Comparison of ENCODE assay signal across 11 mouse cellular contexts in genomic region chr2:157801505-157802357, GRCm38 (mm10).
A peak's percentile ranks its signal among the peaks of the same experiment; 100 is the strongest.
DNase-seq lines count a peak whose midpoint lies in the region; ATAC-seq lines count a peak whose summit lies in the region.
"Had no signal": no experiment of that assay in that cellular context is flagged by ENCODE, and none has a peak within 500 bp of the region (broad histone marks: within the 10 kb centered on the region; RNA-seq: fewer than 3 reads in every experiment).

No protein-coding gene starts in this region.

- H3K4me2 ChIP-seq in heart, embryonic 13.5 days: no peak overlapping the region
- H3K4me2 ChIP-seq in heart, embryonic 12.5 days: no peak overlapping the region
- H3K4me2 ChIP-seq in embryonic facial prominence, embryonic 12.5 days (replicated peaks): peak overlapping the region; percentile 9
- peak overlapping the region; percentile 26 for H3K4me2 ChIP-seq in hindbrain, embryonic 14.5 days (replicated peaks)
- H3K4me2 ChIP-seq in midbrain, embryonic 13.5 days (replicated peaks): peak overlapping the region; percentile 39

- DNase-seq in hindbrain, embryonic 14.5 days (ENCODE audit: low spot score): no peak
- no peak for DNase-seq in thymus, postnatal 10 days (ENCODE audit: low spot score in 2 of 2)
- no peak for DNase-seq in urinary bladder, postnatal 36 days (ENCODE audit: low spot score in 2 of 2)
- no peak for DNase-seq in cerebellum, adult 8-10 months
- DNase-seq: B cell, adult 2 months; heart, postnatal 4 days had no signal

- H3K4me3 ChIP-seq in heart, embryonic 13.5 days: no peak overlapping the region
- H3K4me3 ChIP-seq in heart, embryonic 12.5 days: no peak overlapping the region
- H3K4me3 ChIP-seq in embryonic facial prominence, embryonic 12.5 days: no peak overlapping the region
- H3K4me3 ChIP-seq in hindbrain, embryonic 14.5 days (replicated peaks; ENCODE audit: low read length): no peak overlapping the region
- peak overlapping the region; percentile 11 for H3K4me3 ChIP-seq in midbrain, embryonic 13.5 days (replicated peaks)

- peaks cover 15% of the 10 kb centered on the region for H3K36me3 ChIP-seq in heart, embryonic 13.5 days
- peaks cover 8% of the 10 kb centered on the region; the same call in 1 of the 2 replicates for H3K36me3 ChIP-seq in heart, embryonic 12.5 days
- no peaks in the 10 kb centered on the region; the same call in 1 of the 2 replicates for H3K36me3 ChIP-seq in embryonic facial prominence, embryonic 12.5 days
- no peaks in the 10 kb centered on the region for H3K36me3 ChIP-seq in hindbrain, embryonic 14.5 days (replicated peaks; ENCODE audit: control insufficient read depth, insufficient read depth)
- H3K36me3 ChIP-seq in midbrain, embryonic 13.5 days: 0 out of 2 replicates have a peak, but pooled peaks cover 4% of the 10 kb centered on the region

- 46% methylated on average over 8 of the region's 8 CpGs for WGBS in heart, embryonic 13.5 days
- 49% methylated on average over 8 of the region's 8 CpGs for WGBS in heart, embryonic 12.5 days
- 20% methylated on average over 8 of the region's 8 CpGs for WGBS in embryonic facial prominence, embryonic 12.5 days
- WGBS in hindbrain, embryonic 14.5 days: 23% methylated on average over 8 of the region's 8 CpGs
- 25% methylated on average over 8 of the region's 8 CpGs for WGBS in midbrain, embryonic 13.5 days

- ATAC-seq in heart, embryonic 13.5 days (ENCODE audit: extremely low read depth, insufficient number of reproducible peaks, low FRiP score, low TSS enrichment): no peak
- ATAC-seq in heart, embryonic 12.5 days (ENCODE audit: insufficient number of reproducible peaks, low FRiP score): no peak
- ATAC-seq in embryonic facial prominence, embryonic 12.5 days (ENCODE audit: insufficient number of reproducible peaks, insufficient read depth, low FRiP score, low TSS enrichment): no peak; the same call in 1 of the 2 replicates
- peak; percentile 50; the same call in 1 of the 2 replicates for ATAC-seq in hindbrain, embryonic 14.5 days (ENCODE audit: low FRiP score)
- peak; percentile 41 for ATAC-seq in midbrain, embryonic 13.5 days

- peaks cover 33% of the 10 kb centered on the region for H3K4me1 ChIP-seq in heart, embryonic 13.5 days
- H3K4me1 ChIP-seq in heart, embryonic 12.5 days (replicated peaks): peaks cover 34% of the 10 kb centered on the region
- peaks cover 47% of the 10 kb centered on the region for H3K4me1 ChIP-seq in embryonic facial prominence, embryonic 12.5 days
- H3K4me1 ChIP-seq in hindbrain, embryonic 14.5 days (replicated peaks; ENCODE audit: control insufficient read depth, insufficient read depth, low read length): peaks cover 38% of the 10 kb centered on the region
- peaks cover 63% of the 10 kb centered on the region for H3K4me1 ChIP-seq in midbrain, embryonic 13.5 days (replicated peaks)

- peak overlapping the region; percentile 31; the same call in 1 of the 2 replicates for H3K27ac ChIP-seq in heart, embryonic 13.5 days (replicated peaks)
- H3K27ac ChIP-seq in heart, embryonic 12.5 days (ENCODE audit: poor library complexity, severe bottlenecking): no peak overlapping the region
- peak overlapping the region; percentile 92 for H3K27ac ChIP-seq in embryonic facial prominence, embryonic 12.5 days
- peak overlapping the region; percentile 93 for H3K27ac ChIP-seq in hindbrain, embryonic 14.5 days
- H3K27ac ChIP-seq in midbrain, embryonic 13.5 days: peak overlapping the region; percentile 96
- H3K27ac ChIP-seq: macrophage had no signal

- H3K27me3 ChIP-seq in heart, embryonic 13.5 days (replicated peaks): 0 out of 2 replicates have a peak, but pooled peaks cover 7% of the 10 kb centered on the region
- H3K27me3 ChIP-seq in heart, embryonic 12.5 days (replicated peaks): 0 out of 2 replicates have a peak, but pooled peaks cover 4% of the 10 kb centered on the region
- H3K27me3 ChIP-seq in embryonic facial prominence, embryonic 12.5 days: no peaks in the 10 kb centered on the region
- H3K27me3 ChIP-seq in hindbrain, embryonic 14.5 days (ENCODE audit: control insufficient read depth, insufficient read depth, low read length): peaks cover 11% of the 10 kb centered on the region; the same call in 1 of the 2 replicates
- H3K27me3 ChIP-seq in midbrain, embryonic 13.5 days: peaks cover 9% of the 10 kb centered on the region

- no peaks in the 10 kb centered on the region for H3K9me3 ChIP-seq in heart, embryonic 13.5 days
- no peaks in the 10 kb centered on the region for H3K9me3 ChIP-seq in heart, embryonic 12.5 days (replicated peaks)
- no peaks in the 10 kb centered on the region for H3K9me3 ChIP-seq in embryonic facial prominence, embryonic 12.5 days
- H3K9me3 ChIP-seq in hindbrain, embryonic 14.5 days (ENCODE audit: control insufficient read depth, low read length): no peaks in the 10 kb centered on the region
- no peaks in the 10 kb centered on the region for H3K9me3 ChIP-seq in midbrain, embryonic 13.5 days

- peak overlapping the region; percentile 8; the same call in 1 of the 2 replicates for H3K9ac ChIP-seq in heart, embryonic 13.5 days
- no peak overlapping the region for H3K9ac ChIP-seq in heart, embryonic 12.5 days
- H3K9ac ChIP-seq in embryonic facial prominence, embryonic 12.5 days: no peak overlapping the region
- H3K9ac ChIP-seq in hindbrain, embryonic 14.5 days: peak overlapping the region; percentile 55
- peak overlapping the region; percentile 57 for H3K9ac ChIP-seq in midbrain, embryonic 13.5 days (replicated peaks)

Comparison
In these comparisons a context has a peak if more than half of its experiments do, and no peak if none do; other contexts are left out.
1. H3K9ac ChIP-seq: peak in heart, embryonic 13.5 days (single experiment), hindbrain, embryonic 14.5 days (single experiment) and midbrain, embryonic 13.5 days (single experiment); none in heart, embryonic 12.5 days (single experiment) and embryonic facial prominence, embryonic 12.5 days (single experiment).
2. ATAC-seq: peak in hindbrain, embryonic 14.5 days (single experiment) and midbrain, embryonic 13.5 days (single experiment); none in heart, embryonic 13.5 days (single experiment), heart, embryonic 12.5 days (single experiment) and embryonic facial prominence, embryonic 12.5 days (single experiment).
3. H3K4me2 ChIP-seq: peak in embryonic facial prominence, embryonic 12.5 days (single experiment), hindbrain, embryonic 14.5 days (single experiment) and midbrain, embryonic 13.5 days (single experiment); none in heart, embryonic 13.5 days (single experiment) and heart, embryonic 12.5 days (single experiment).